Mouse (Mus musculus) small intestine, adult 2 months (tissue): ENCODE data around the gene Serpinb13.

Experiments
- CTCF ChIP-seq: fragments of 200-500 bp; IDR thresholded peaks from 2 replicates; pipeline ENCODE4 v1.5.1; 2012; ENCODE audit warnings: low read depth, mild to moderate bottlenecking, control low read depth, inconsistent platforms, low read length, moderate library complexity, mixed read lengths; ENCODE audit not compliant: insufficient replicate concordance, insufficient read length; ENCODE audit errors: extremely low read depth
- POLR2A ChIP-seq: fragments of 200-500 bp; IDR thresholded peaks from 2 replicates; pipeline ENCODE4 v1.6.1; 2012; ENCODE audit warnings: low read depth, mild to moderate bottlenecking, control low read depth, inconsistent platforms, low read length, moderate library complexity

DNA sequence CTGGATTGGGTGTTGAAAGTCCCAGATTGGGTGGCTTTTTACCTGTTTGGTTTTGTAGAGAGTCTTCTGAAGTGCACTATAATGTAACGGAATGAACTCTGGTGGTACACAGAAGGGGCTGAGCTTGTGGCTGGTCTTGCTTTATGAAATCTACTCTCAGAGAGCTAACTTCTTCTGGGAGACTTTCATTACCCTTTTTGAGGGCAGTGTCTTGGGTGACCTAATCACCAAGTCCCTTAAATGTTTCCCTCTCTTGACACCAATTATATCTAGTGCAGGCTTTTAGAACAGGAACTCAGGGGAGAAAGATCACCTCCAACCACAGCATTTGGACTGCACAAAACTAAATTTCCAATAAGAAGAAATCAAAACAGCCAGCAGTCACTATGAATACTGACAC lies 2.3 kb downstream of the Serpinb13 start:
- TF ChIP-seq CTCF (no peak), POLR2A (no peak)
